8 mouse cellular contexts compared by ENCODE assay signal in the genomic region with DNA sequence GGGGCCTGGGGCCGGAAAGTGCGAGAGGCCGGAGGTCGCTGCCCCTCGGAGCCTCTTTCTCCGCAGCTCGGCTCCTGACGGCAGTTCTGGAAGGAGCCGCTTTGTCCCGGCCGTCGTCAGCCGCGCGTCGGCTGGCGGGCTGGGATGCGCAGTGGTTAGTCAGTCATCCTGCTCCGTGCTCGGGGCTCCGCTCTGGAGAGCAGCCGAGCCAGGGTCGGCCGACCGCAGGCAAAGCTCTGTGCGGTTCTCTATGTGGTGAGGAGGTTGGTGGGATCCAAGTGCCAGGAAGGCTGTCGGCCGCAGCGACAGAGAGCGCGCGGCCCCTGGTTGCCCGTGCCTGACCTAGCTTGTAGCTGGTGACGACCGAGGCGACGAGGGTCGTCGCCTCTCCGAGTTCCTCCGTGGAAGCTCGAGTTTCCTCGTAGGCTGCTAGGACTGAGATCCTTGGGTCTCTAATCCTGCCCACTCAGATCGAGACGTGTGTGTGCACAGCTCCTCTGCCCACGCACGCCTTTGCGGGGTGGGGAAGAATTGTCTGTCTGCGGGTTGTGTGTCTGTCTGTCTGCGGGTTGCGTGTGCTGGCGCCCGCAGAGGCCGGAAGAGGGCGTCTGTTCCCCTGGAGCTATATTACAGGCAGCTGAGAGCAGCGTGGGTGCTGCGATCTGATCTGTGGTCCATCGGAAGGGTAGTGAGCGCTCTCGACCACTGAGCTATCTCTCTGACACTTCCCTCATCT. TPM values are rescaled to one million over a fixed set of nuclear protein-coding genes. Genes with fewer than 3 reads are reported as not detected.
A peak's percentile ranks its signal among the peaks of the same experiment; 100 is the strongest.
DNase-seq lines count a peak whose midpoint lies in the region; ATAC-seq and TF ChIP-seq lines count a peak whose summit lies in the region.

No protein-coding gene starts in this region.

- H3K4me1 ChIP-seq in brown adipose tissue, adult 24 weeks (ENCODE audit: control insufficient read depth, insufficient read depth, insufficient read length, low read length) = peaks cover 2% of the 10 kb centered on the region; the same call in 1 of the 2 replicates
- H3K4me1 ChIP-seq in forebrain, embryonic 12.5 days = peaks cover 14% of the 10 kb centered on the region; the same call in 1 of the 2 replicates
- peaks cover 6% of the 10 kb centered on the region for H3K4me1 ChIP-seq in intestine, embryonic 14.5 days (replicated peaks; ENCODE audit: control insufficient read depth, insufficient read depth, low read length)
- peaks cover 30% of the 10 kb centered on the region for H3K4me1 ChIP-seq in liver, embryonic 15.5 days (replicated peaks)

- peak in 1 of 2 experiments; percentile 42 for DNase-seq in layer of hippocampus, adult 2 months (ENCODE audit: low spot score in 2 of 2)
- no peak for DNase-seq in layer of hippocampus, postnatal 36 days
- no peak for DNase-seq in intestine, embryonic 14.5 days (ENCODE audit: low spot score)
- peak; percentile 45 for DNase-seq in testis, postnatal 14 days (ENCODE audit: low spot score)

- TF ChIP-seq POLR2A in myocyte (IDR thresholded peaks at IDR 0.05; ENCODE audit: insufficient read length, low read depth) = no peak

- TF ChIP-seq CTCF in layer of hippocampus, adult 2 months (conservative IDR thresholded peaks at IDR 0.05) = peak; percentile 71

- H3K36me3 ChIP-seq in forebrain, embryonic 12.5 days (replicated peaks) = no peaks in the 10 kb centered on the region
- H3K36me3 ChIP-seq in intestine, embryonic 14.5 days (ENCODE audit: control insufficient read depth, insufficient read depth, low read length) = no peaks in the 10 kb centered on the region
- no peaks in the 10 kb centered on the region for H3K36me3 ChIP-seq in liver, embryonic 15.5 days (replicated peaks)
- H3K36me3 ChIP-seq in myocyte (ENCODE audit: control insufficient read depth, insufficient read depth) = no peaks in the 10 kb centered on the region

- no peaks in the 10 kb centered on the region for H3K9me3 ChIP-seq in forebrain, embryonic 12.5 days
- H3K9me3 ChIP-seq in intestine, embryonic 14.5 days (ENCODE audit: control insufficient read depth, low read length) = no peaks in the 10 kb centered on the region
- no peaks in the 10 kb centered on the region for H3K9me3 ChIP-seq in liver, embryonic 15.5 days (replicated peaks)

- peak; percentile 80 for ATAC-seq in forebrain, embryonic 12.5 days (ENCODE audit: low FRiP score)
- peak; percentile 87 for ATAC-seq in intestine, embryonic 14.5 days (replicated peaks; ENCODE audit: low FRiP score, low TSS enrichment, low read depth)
- peak; percentile 65 for ATAC-seq in liver, embryonic 15.5 days (ENCODE audit: insufficient read depth)

- H3K27ac ChIP-seq in layer of hippocampus, adult 2 months = peak overlapping the region; percentile 89
- H3K27ac ChIP-seq in brown adipose tissue, adult 24 weeks (replicated peaks; ENCODE audit: low read depth, low read length) = peak overlapping the region; percentile 38; the same call in 1 of the 2 replicates
- peak overlapping the region; percentile 87 for H3K27ac ChIP-seq in forebrain, embryonic 12.5 days
- peak overlapping the region; percentile 80 for H3K27ac ChIP-seq in intestine, embryonic 14.5 days (ENCODE audit: low read depth)
- peak overlapping the region; percentile 89 for H3K27ac ChIP-seq in liver, embryonic 15.5 days (replicated peaks)

- peaks cover 47% of the 10 kb centered on the region for H3K79me2 ChIP-seq in myocyte (ENCODE audit: control insufficient read depth, insufficient read depth)

- H3K27me3 ChIP-seq in forebrain, embryonic 12.5 days = no peaks in the 10 kb centered on the region
- H3K27me3 ChIP-seq in intestine, embryonic 14.5 days (replicated peaks; ENCODE audit: control insufficient read depth, insufficient read depth, low read length) = no peaks in the 10 kb centered on the region
- H3K27me3 ChIP-seq in liver, embryonic 15.5 days = no peaks in the 10 kb centered on the region
- H3K27me3 ChIP-seq in myocyte (ENCODE audit: control insufficient read depth, insufficient read depth, insufficient read length) = no peaks in the 10 kb centered on the region

- peak overlapping the region; percentile 21 for H3ac ChIP-seq in myocyte (ENCODE audit: control insufficient read depth, insufficient read length)

- WGBS in forebrain, embryonic 12.5 days = 2% methylated on average over 60 of the region's 60 CpGs
- WGBS in intestine, embryonic 14.5 days = 1% methylated on average over 60 of the region's 60 CpGs
- under 1% methylated on average over 60 of the region's 60 CpGs for WGBS in liver, embryonic 15.5 days (ENCODE audit: insufficient replicate concordance)

- H3K4me2 ChIP-seq in forebrain, embryonic 12.5 days = peak overlapping the region; percentile 93
- peak overlapping the region; percentile 84 for H3K4me2 ChIP-seq in intestine, embryonic 14.5 days (ENCODE audit: low read length)
- H3K4me2 ChIP-seq in liver, embryonic 15.5 days = peak overlapping the region; percentile 96
- H3K4me2 ChIP-seq in myocyte (ENCODE audit: low read depth) = peak overlapping the region; percentile 65

- peak overlapping the region; percentile 79 for H3K9ac ChIP-seq in forebrain, embryonic 12.5 days
- peak overlapping the region; percentile 88 for H3K9ac ChIP-seq in intestine, embryonic 14.5 days (ENCODE audit: low read length)
- peak overlapping the region; percentile 88 for H3K9ac ChIP-seq in liver, embryonic 15.5 days

- peak overlapping the region; percentile 99 for H3K4me3 ChIP-seq in layer of hippocampus, adult 2 months
- peak overlapping the region; percentile 83 for H3K4me3 ChIP-seq in brown adipose tissue, adult 24 weeks (ENCODE audit: insufficient read depth, low read depth, low read length)
- H3K4me3 ChIP-seq in forebrain, embryonic 12.5 days (replicated peaks) = peak overlapping the region; percentile 86
- peak overlapping the region; percentile 99 for H3K4me3 ChIP-seq in intestine, embryonic 14.5 days (ENCODE audit: low read depth, low read length)
- H3K4me3 ChIP-seq in liver, embryonic 15.5 days (replicated peaks) = peak overlapping the region; percentile 100
- H3K4me3 ChIP-seq in myocyte = peak overlapping the region; percentile 82

TF ChIP-seq in myocyte, 11 proteins besides CTCF, POLR2A, EP300 and RAD21:
- TF ChIP-seq USF1 (IDR thresholded peaks at IDR 0.05; ENCODE audit: low read depth) (no peak), TCF12 (IDR thresholded peaks at IDR 0.05; ENCODE audit: insufficient read depth, poor library complexity, severe bottlenecking) (no peak), MYOG (IDR thresholded peaks at IDR 0.05; ENCODE audit: control insufficient read depth in 1 of 3, insufficient read depth in 1 of 3, insufficient read length in 2 of 3, low read depth in 2 of 3) (no peak), TCF3 (IDR thresholded peaks at IDR 0.05; ENCODE audit: insufficient read length, low read depth) (no peak)

RNA-seq across cellular contexts. Expression of a gene that starts 0.6 kb away (rescaled TPM):
- 10 to 100 TPM; 73.9 to 76.4 TPM for total RNA-seq in layer of hippocampus, adult 2 months (2021)
- 10 to 100 TPM; 68.4 to 75.5 TPM for total RNA-seq in layer of hippocampus, postnatal 36 days (2021)
- 30.5 and 35.6 TPM in 2 replicates for polyA plus RNA-seq in brown adipose tissue, adult 24 weeks (2012; ENCODE audit: insufficient read depth, insufficient read length, missing spikeins)
- polyA plus RNA-seq in forebrain, embryonic 12.5 days (2016; fragmentation: Nextera tagmentation; extraction: Ambion mirVana) = 134 and 138 TPM in 2 replicates
- polyA plus RNA-seq in intestine, embryonic 14.5 days (2014; fragmentation: Nextera tagmentation; extraction: Ambion mirVana) = 125 and 136 TPM in 2 replicates
- 57.5 and 58.7 TPM in 2 replicates for polyA plus RNA-seq in liver, embryonic 15.5 days (2015; fragmentation: Nextera tagmentation; extraction: Ambion mirVana)
- polyA plus RNA-seq in myocyte (2012; fragmentation: generic; extraction: Trizol) = 15.6 TPM

RNA-seq across cellular contexts. Expression of a gene that starts 26.0 kb away (rescaled TPM):
- 10 to 100 TPM; 28.7 to 30.0 TPM for total RNA-seq in layer of hippocampus, adult 2 months (2021)
- total RNA-seq in layer of hippocampus, postnatal 36 days (2021) = 10 to 100 TPM; 20.7 to 21.7 TPM
- 26.6 and 31.2 TPM in 2 replicates for polyA plus RNA-seq in brown adipose tissue, adult 24 weeks (2012; ENCODE audit: insufficient read depth, insufficient read length, missing spikeins)
- polyA plus RNA-seq in forebrain, embryonic 12.5 days (2016; fragmentation: Nextera tagmentation; extraction: Ambion mirVana) = 42.2 and 43.3 TPM in 2 replicates
- polyA plus RNA-seq in intestine, embryonic 14.5 days (2014; fragmentation: Nextera tagmentation; extraction: Ambion mirVana) = 48.1 and 50.4 TPM in 2 replicates
- 20.7 and 20.9 TPM in 2 replicates for polyA plus RNA-seq in liver, embryonic 15.5 days (2015; fragmentation: Nextera tagmentation; extraction: Ambion mirVana)
- polyA plus RNA-seq in myocyte (2012; fragmentation: generic; extraction: Trizol) = 28.6 TPM

RNA-seq across cellular contexts. Expression of a gene that starts 56.0 kb away (rescaled TPM):
- total RNA-seq in layer of hippocampus, adult 2 months (2021) = 10 to 100 TPM; 90.4 to 92.1 TPM
- 10 to 100 TPM; 88.6 to 92.1 TPM for total RNA-seq in layer of hippocampus, postnatal 36 days (2021)
- 1.0 and 1.1 TPM in 2 replicates for polyA plus RNA-seq in brown adipose tissue, adult 24 weeks (2012; ENCODE audit: insufficient read depth, insufficient read length, missing spikeins)
- 33.3 and 34.1 TPM in 2 replicates for polyA plus RNA-seq in forebrain, embryonic 12.5 days (2016; fragmentation: Nextera tagmentation; extraction: Ambion mirVana)
- 21.7 and 33.8 TPM in 2 replicates for polyA plus RNA-seq in intestine, embryonic 14.5 days (2014; fragmentation: Nextera tagmentation; extraction: Ambion mirVana)
- 3.9 and 4.8 TPM in 2 replicates for polyA plus RNA-seq in liver, embryonic 15.5 days (2015; fragmentation: Nextera tagmentation; extraction: Ambion mirVana)
- not detected for polyA plus RNA-seq in myocyte (2012; fragmentation: generic; extraction: Trizol)

Comparison
In these comparisons a context has a peak if more than half of its experiments do, and no peak if none do; other contexts are left out.
1. H3K27ac ChIP-seq: peak in every context shown above with its lines; median percentile 89 in layer of hippocampus, adult 2 months; 89 in liver, embryonic 15.5 days; 87 in forebrain, embryonic 12.5 days; 80 in intestine, embryonic 14.5 days; 38 in brown adipose tissue, adult 24 weeks.